Mouse (Mus musculus): Measurements from ENCODE around the gene Sh3rf1. TPM values are rescaled to one million over a fixed set of nuclear protein-coding genes. Genes with fewer than 3 reads are reported as not detected.

The Sh3rf1 gene
- polyA plus RNA-seq, 1 experiment from 2014 or later: 38.4 TPM

- no peaks in the 10 kb centered on the region for H3K36me3 ChIP-seq (ENCODE audit: control insufficient read depth, insufficient read depth, low read length)
- H3K4me2 ChIP-seq (ENCODE audit: low read length): no peak overlapping the region
- no peaks in the 10 kb centered on the region for H3K4me1 ChIP-seq (ENCODE audit: control insufficient read depth, insufficient read depth, low read length)
- DNase-seq: no peak
- H3K4me3 ChIP-seq (replicated peaks; ENCODE audit: low read depth, low read length): no peak overlapping the region
- H3K9me3 ChIP-seq (ENCODE audit: control insufficient read depth, low read length): no peaks in the 10 kb centered on the region
- WGBS: 98% methylated on average over 4 of the region's 4 CpGs
- ATAC-seq (ENCODE audit: low FRiP score, low TSS enrichment): no peak
- H3K9ac ChIP-seq (replicated peaks; ENCODE audit: low read length): no peak overlapping the region
- no peaks in the 10 kb centered on the region for H3K27me3 ChIP-seq (ENCODE audit: control insufficient read depth, insufficient read depth, low read length)
- H3K27ac ChIP-seq (replicated peaks; ENCODE audit: low read depth, low read length): no peak overlapping the region
These were observed 40.0 kb downstream of the Sh3rf1 start for GRCm38 (mm10) chr8:61263691-61264090.

GRCm38 (mm10) chr8:61264881-61265280 is 41.2 kb downstream of the Sh3rf1 start:
- H3K4me3 ChIP-seq (replicated peaks; ENCODE audit: low read depth, low read length): no peak overlapping the region
- ATAC-seq (ENCODE audit: low FRiP score, low TSS enrichment): no peak

GRCm38 (mm10) chr8:61265390-61265789 is 41.7 kb downstream of the Sh3rf1 start:
- no peaks in the 10 kb centered on the region for H3K36me3 ChIP-seq (ENCODE audit: control insufficient read depth, insufficient read depth, low read length)
- no peak overlapping the region for H3K27ac ChIP-seq (replicated peaks; ENCODE audit: low read depth, low read length)
- no peak overlapping the region for H3K9ac ChIP-seq (replicated peaks; ENCODE audit: low read length)
- ATAC-seq (ENCODE audit: low FRiP score, low TSS enrichment) (no peak), DNase-seq (peak; percentile 78)
- no peaks in the 10 kb centered on the region for H3K9me3 ChIP-seq (ENCODE audit: control insufficient read depth, low read length)
- no peaks in the 10 kb centered on the region for H3K27me3 ChIP-seq (ENCODE audit: control insufficient read depth, insufficient read depth, low read length)
- WGBS: 70% methylated on average over 5 of the region's 5 CpGs
- no peak overlapping the region for H3K4me2 ChIP-seq (ENCODE audit: low read length)
- H3K4me3 ChIP-seq (replicated peaks; ENCODE audit: low read depth, low read length): no peak overlapping the region
- peaks cover 3% of the 10 kb centered on the region; the same call in 1 of the 2 replicates for H3K4me1 ChIP-seq (ENCODE audit: control insufficient read depth, insufficient read depth, low read length)

More at GRCm38 (mm10) chr8:61264881-61265280, 41.2 kb downstream of the Sh3rf1 start:
- DNase-seq: no peak
- Histone ChIP-seq H3K27ac (replicated peaks; ENCODE audit: low read depth, low read length) (no peak overlapping the region), H3K36me3 (ENCODE audit: control insufficient read depth, insufficient read depth, low read length) (no peaks in the 10 kb centered on the region), H3K4me1 (ENCODE audit: control insufficient read depth, insufficient read depth, low read length) (no peaks in the 10 kb centered on the region), H3K9ac (replicated peaks; ENCODE audit: low read length) (no peak overlapping the region), H3K4me2 (ENCODE audit: low read length) (no peak overlapping the region), H3K27me3 (ENCODE audit: control insufficient read depth, insufficient read depth, low read length) (no peaks in the 10 kb centered on the region), H3K9me3 (ENCODE audit: control insufficient read depth, low read length) (no peaks in the 10 kb centered on the region)
- 56% methylated on average over 7 of the region's 7 CpGs for WGBS

GRCm38 (mm10) chr8:61267061-61267460 is 43.4 kb downstream of the Sh3rf1 start:
- WGBS: 100% methylated on average over 1 of the region's 1 CpGs
- Histone ChIP-seq H3K27ac (replicated peaks; ENCODE audit: low read depth, low read length) (no peak overlapping the region), H3K4me3 (replicated peaks; ENCODE audit: low read depth, low read length) (no peak overlapping the region), H3K9ac (replicated peaks; ENCODE audit: low read length) (no peak overlapping the region), H3K4me1 (ENCODE audit: control insufficient read depth, insufficient read depth, low read length) (peaks cover 6% of the 10 kb centered on the region; the same call in 1 of the 2 replicates), H3K36me3 (ENCODE audit: control insufficient read depth, insufficient read depth, low read length) (no peaks in the 10 kb centered on the region), H3K4me2 (ENCODE audit: low read length) (no peak overlapping the region), H3K9me3 (ENCODE audit: control insufficient read depth, low read length) (no peaks in the 10 kb centered on the region), H3K27me3 (ENCODE audit: control insufficient read depth, insufficient read depth, low read length) (no peaks in the 10 kb centered on the region)
- no peak for DNase-seq
- no peak for ATAC-seq (ENCODE audit: low FRiP score, low TSS enrichment)

- DNase-seq: no peak
- WGBS: 91% methylated on average over 8 of the region's 8 CpGs
These were observed 44.0 kb downstream of the Sh3rf1 start for GRCm38 (mm10) chr8:61267692-61268091.

GRCm38 (mm10) chr8:61268233-61268916 is 44.7 kb downstream of the Sh3rf1 start:
- Histone ChIP-seq H3K4me2 (ENCODE audit: low read length) (no peak overlapping the region), H3K4me3 (replicated peaks; ENCODE audit: low read depth, low read length) (no peak overlapping the region), H3K9ac (replicated peaks; ENCODE audit: low read length) (no peak overlapping the region), H3K9me3 (ENCODE audit: control insufficient read depth, low read length) (no peaks in the 10 kb centered on the region), H3K4me1 (ENCODE audit: control insufficient read depth, insufficient read depth, low read length) (peaks cover 6% of the 10 kb centered on the region; the same call in 1 of the 2 replicates), H3K27me3 (ENCODE audit: control insufficient read depth, insufficient read depth, low read length) (no peaks in the 10 kb centered on the region), H3K27ac (replicated peaks; ENCODE audit: low read depth, low read length) (no peak overlapping the region), H3K36me3 (ENCODE audit: control insufficient read depth, insufficient read depth, low read length) (no peaks in the 10 kb centered on the region)
- DNase-seq (no peak), ATAC-seq (ENCODE audit: low FRiP score, low TSS enrichment) (no peak)
- WGBS: 90% methylated on average over 10 of the region's 10 CpGs

More at GRCm38 (mm10) chr8:61267692-61268091, 44.0 kb downstream of the Sh3rf1 start:
- H3K4me3 ChIP-seq (replicated peaks; ENCODE audit: low read depth, low read length): no peak overlapping the region
- no peaks in the 10 kb centered on the region for H3K27me3 ChIP-seq (ENCODE audit: control insufficient read depth, insufficient read depth, low read length)
- no peaks in the 10 kb centered on the region for H3K9me3 ChIP-seq (ENCODE audit: control insufficient read depth, low read length)
- no peak overlapping the region for H3K4me2 ChIP-seq (ENCODE audit: low read length)
- no peak overlapping the region for H3K27ac ChIP-seq (replicated peaks; ENCODE audit: low read depth, low read length)
- peaks cover 6% of the 10 kb centered on the region; the same call in 1 of the 2 replicates for H3K4me1 ChIP-seq (ENCODE audit: control insufficient read depth, insufficient read depth, low read length)
- ATAC-seq (ENCODE audit: low FRiP score, low TSS enrichment): no peak
- H3K36me3 ChIP-seq (ENCODE audit: control insufficient read depth, insufficient read depth, low read length): no peaks in the 10 kb centered on the region
- no peak overlapping the region for H3K9ac ChIP-seq (replicated peaks; ENCODE audit: low read length)

GRCm38 (mm10) chr8:61270016-61270415 is 46.3 kb downstream of the Sh3rf1 start:
- WGBS: 67% methylated on average over 11 of the region's 11 CpGs
- Histone ChIP-seq H3K27me3 (ENCODE audit: control insufficient read depth, insufficient read depth, low read length) (no peaks in the 10 kb centered on the region), H3K9ac (replicated peaks; ENCODE audit: low read length) (no peak overlapping the region), H3K4me1 (ENCODE audit: control insufficient read depth, insufficient read depth, low read length) (peaks cover 13% of the 10 kb centered on the region; the same call in 1 of the 2 replicates), H3K27ac (replicated peaks; ENCODE audit: low read depth, low read length) (no peak overlapping the region), H3K9me3 (ENCODE audit: control insufficient read depth, low read length) (no peaks in the 10 kb centered on the region), H3K4me3 (replicated peaks; ENCODE audit: low read depth, low read length) (no peak overlapping the region), H3K4me2 (ENCODE audit: low read length) (no peak overlapping the region), H3K36me3 (ENCODE audit: control insufficient read depth, insufficient read depth, low read length) (no peaks in the 10 kb centered on the region)
- ATAC-seq (ENCODE audit: low FRiP score, low TSS enrichment) (no peak), DNase-seq (no peak)

GRCm38 (mm10) chr8:61270541-61270940 is 46.9 kb downstream of the Sh3rf1 start:
- no peaks in the 10 kb centered on the region for H3K36me3 ChIP-seq (ENCODE audit: control insufficient read depth, insufficient read depth, low read length)
- WGBS: 87% methylated on average over 9 of the region's 9 CpGs
- H3K27ac ChIP-seq (replicated peaks; ENCODE audit: low read depth, low read length): no peak overlapping the region

GRCm38 (mm10) chr8:61270961-61271360 is 47.3 kb downstream of the Sh3rf1 start:
- peaks cover 16% of the 10 kb centered on the region for H3K4me1 ChIP-seq (ENCODE audit: control insufficient read depth, insufficient read depth, low read length)

More at GRCm38 (mm10) chr8:61270541-61270940, 46.9 kb downstream of the Sh3rf1 start:
- no peaks in the 10 kb centered on the region for H3K9me3 ChIP-seq (ENCODE audit: control insufficient read depth, low read length)
- H3K9ac ChIP-seq (replicated peaks; ENCODE audit: low read length): no peak overlapping the region
- no peak overlapping the region for H3K4me3 ChIP-seq (replicated peaks; ENCODE audit: low read depth, low read length)
- no peak for ATAC-seq (ENCODE audit: low FRiP score, low TSS enrichment)
- peaks cover 15% of the 10 kb centered on the region for H3K4me1 ChIP-seq (ENCODE audit: control insufficient read depth, insufficient read depth, low read length)
- no peaks in the 10 kb centered on the region for H3K27me3 ChIP-seq (ENCODE audit: control insufficient read depth, insufficient read depth, low read length)
- DNase-seq: no peak
- H3K4me2 ChIP-seq (ENCODE audit: low read length): no peak overlapping the region

More at GRCm38 (mm10) chr8:61270961-61271360, 47.3 kb downstream of the Sh3rf1 start:
- whole genome bisulfite sequencing: 67% methylated on average over 5 of the region's 6 CpGs
- Histone ChIP-seq H3K4me3 (replicated peaks; ENCODE audit: low read depth, low read length) (no peak overlapping the region), H3K27ac (replicated peaks; ENCODE audit: low read depth, low read length) (no peak overlapping the region), H3K9me3 (ENCODE audit: control insufficient read depth, low read length) (no peaks in the 10 kb centered on the region), H3K27me3 (ENCODE audit: control insufficient read depth, insufficient read depth, low read length) (no peaks in the 10 kb centered on the region), H3K4me2 (ENCODE audit: low read length) (no peak overlapping the region), H3K36me3 (ENCODE audit: control insufficient read depth, insufficient read depth, low read length) (no peaks in the 10 kb centered on the region), H3K9ac (replicated peaks; ENCODE audit: low read length) (no peak overlapping the region)
- ATAC-seq (ENCODE audit: low FRiP score, low TSS enrichment) (no peak), DNase-seq (no peak)
